Comparison of ENCODE assay signal across 26 mouse cellular contexts in the genomic region with DNA sequence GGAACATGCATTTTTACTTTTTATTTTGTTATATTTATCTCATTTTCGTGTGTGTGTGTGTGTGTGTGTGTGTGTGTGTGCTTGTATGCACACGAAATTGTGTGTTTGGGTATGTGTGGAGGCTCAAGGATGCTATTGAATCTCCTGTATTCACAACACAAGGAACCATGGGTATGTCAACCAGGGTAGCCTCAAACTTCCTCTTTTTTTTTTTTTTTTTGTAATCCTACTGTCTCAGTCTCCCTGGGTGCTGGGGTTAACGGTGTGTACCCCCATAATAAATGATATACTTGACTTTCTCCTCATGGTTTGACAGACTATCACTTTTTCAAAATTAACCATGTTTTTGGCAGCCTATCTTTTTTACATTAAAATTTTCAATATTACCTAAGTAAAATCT. TPM values are rescaled to one million over a fixed set of nuclear protein-coding genes. Genes with fewer than 3 reads are reported as not detected.
"Had no signal": no experiment of that assay in that cellular context is flagged by ENCODE, and none has a peak within 500 bp of the region (broad histone marks: within the 10 kb centered on the region; RNA-seq: fewer than 3 reads in every experiment).

No protein-coding gene starts in this region.

- ATAC-seq: hindbrain, postnatal 0 days; intestine, embryonic 16.5 days; liver, embryonic 12.5 days had no signal

- H3K27ac ChIP-seq: heart, embryonic 13.5 days; heart, embryonic 15.5 days; hindbrain, embryonic 13.5 days; hindbrain, embryonic 15.5 days; hindbrain, postnatal 0 days; kidney, embryonic 15.5 days; kidney, postnatal 0 days; limb, embryonic 13.5 days; limb, embryonic 15.5 days; liver, embryonic 12.5 days; liver, embryonic 14.5 days had no signal

- H3K9me3 ChIP-seq: heart, embryonic 13.5 days; heart, embryonic 15.5 days; hindbrain, embryonic 13.5 days; hindbrain, embryonic 15.5 days; kidney, embryonic 15.5 days; limb, embryonic 13.5 days; limb, embryonic 15.5 days; liver, embryonic 12.5 days had no signal

- H3K27me3 ChIP-seq: heart, embryonic 13.5 days; heart, embryonic 15.5 days; hindbrain, embryonic 13.5 days; hindbrain, embryonic 15.5 days; kidney, embryonic 15.5 days; limb, embryonic 13.5 days; limb, embryonic 15.5 days; liver, embryonic 12.5 days had no signal

- DNase-seq: gastrocnemius, postnatal 14 days; gastrocnemius, postnatal 36 days; heart, adult 18-20 months; heart, postnatal 14 days; heart, postnatal 36 days; kidney, adult 11 months; kidney, adult 9 months; kidney, postnatal 14 days; layer of hippocampus, adult 9-11 months; layer of hippocampus, postnatal 36 days; left cerebral cortex, postnatal 4 days had no signal

- H3K4me3 ChIP-seq: heart, embryonic 13.5 days; heart, embryonic 15.5 days; hindbrain, embryonic 13.5 days; hindbrain, embryonic 15.5 days; kidney, embryonic 15.5 days; limb, embryonic 13.5 days; limb, embryonic 15.5 days; liver, embryonic 12.5 days had no signal

RNA-seq across cellular contexts. Expression of a gene that starts 12.8 kb away (rescaled TPM):
- total RNA-seq: gastrocnemius, adult 18-20 months; gastrocnemius, adult 8-10 months; layer of hippocampus, adult 18-20 months had no signal
